Mouse (Mus musculus): ENCODE measurements around the gene Dazap1. TPM values are rescaled to one million over a fixed set of nuclear protein-coding genes. Genes with fewer than 3 reads are reported as not detected.

Gene Dazap1
- polyA plus RNA-seq, 1 experiment from 2014 or later: 34.7 TPM

DNA sequence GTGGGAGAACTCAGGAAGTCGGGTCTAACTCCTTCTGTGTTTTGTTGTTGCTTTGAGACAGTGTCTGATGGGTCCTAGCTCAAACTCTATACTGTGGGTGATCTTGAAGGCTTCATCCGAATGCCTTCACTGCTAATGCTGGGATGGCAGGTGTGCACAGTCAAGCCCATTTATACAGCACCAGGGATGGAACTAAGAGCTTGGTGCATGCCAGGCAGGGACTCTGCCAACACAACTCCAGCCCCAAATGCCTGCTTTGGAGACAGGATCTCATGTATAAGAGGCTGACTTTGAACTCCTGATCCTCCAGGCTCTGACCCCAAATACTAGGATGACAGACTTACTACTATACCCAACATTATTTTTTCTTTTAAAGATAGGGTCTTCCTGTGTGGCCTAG is 11.2 kb upstream of the Dazap1 start:
- Histone ChIP-seq H3K9ac (peak overlapping the region; percentile 90), H3K4me3 (replicated peaks) (peak overlapping the region; percentile 82), H3K27ac (peak overlapping the region; percentile 90), H3K4me1 (replicated peaks) (peaks cover 64% of the 10 kb centered on the region), H3K27me3 (no peaks in the 10 kb centered on the region), H3K36me3 (peaks cover 33% of the 10 kb centered on the region), H3K4me2 (peak overlapping the region; percentile 90), H3K9me3 (replicated peaks) (no peaks in the 10 kb centered on the region)
- ATAC-seq (ENCODE audit: low read depth) (no peak), DNase-seq (no peak)
- WGBS (ENCODE audit: insufficient replicate concordance): 34% methylated on average over 2 of the region's 2 CpGs

- H3K36me3 ChIP-seq: peaks cover 38% of the 10 kb centered on the region
Measured at GRCm38 (mm10) chr10:80250573-80250972, 10.7 kb upstream of the Dazap1 start.

GRCm38 (mm10) chr10:80252011-80252410 is 9.3 kb upstream of the Dazap1 start:
- Histone ChIP-seq H3K27ac (no peak overlapping the region), H3K9me3 (replicated peaks) (no peaks in the 10 kb centered on the region), H3K27me3 (no peaks in the 10 kb centered on the region), H3K9ac (no peak overlapping the region), H3K4me2 (no peak overlapping the region), H3K4me1 (replicated peaks) (peaks cover 52% of the 10 kb centered on the region), H3K36me3 (peaks cover 53% of the 10 kb centered on the region), H3K4me3 (replicated peaks) (no peak overlapping the region)
- DNase-seq: no peak
- ATAC-seq (ENCODE audit: low read depth): no peak

More at GRCm38 (mm10) chr10:80250573-80250972, 10.7 kb upstream of the Dazap1 start:
- Histone ChIP-seq H3K27me3 (no peaks in the 10 kb centered on the region), H3K4me2 (peak overlapping the region; percentile 90), H3K9me3 (replicated peaks) (no peaks in the 10 kb centered on the region), H3K4me3 (replicated peaks) (peak overlapping the region; percentile 82), H3K9ac (peak overlapping the region; percentile 90), H3K4me1 (replicated peaks) (peaks cover 59% of the 10 kb centered on the region), H3K27ac (no peak overlapping the region)
- ATAC-seq (ENCODE audit: low read depth) (no peak), DNase-seq (no peak)
- 70% methylated on average over 4 of the region's 4 CpGs for WGBS (ENCODE audit: insufficient replicate concordance)

GRCm38 (mm10) chr10:80252493-80253274 is 8.6 kb upstream of the Dazap1 start:
- ATAC-seq (ENCODE audit: low read depth) (no peak), DNase-seq (no peak)
- Histone ChIP-seq H3K27me3 (no peaks in the 10 kb centered on the region), H3K4me2 (no peak overlapping the region), H3K9me3 (replicated peaks) (no peaks in the 10 kb centered on the region), H3K4me1 (replicated peaks) (peaks cover 51% of the 10 kb centered on the region), H3K27ac (no peak overlapping the region), H3K4me3 (replicated peaks) (no peak overlapping the region), H3K36me3 (peaks cover 58% of the 10 kb centered on the region), H3K9ac (no peak overlapping the region)
- WGBS (ENCODE audit: insufficient replicate concordance): 83% methylated on average over 11 of the region's 11 CpGs

DNA sequence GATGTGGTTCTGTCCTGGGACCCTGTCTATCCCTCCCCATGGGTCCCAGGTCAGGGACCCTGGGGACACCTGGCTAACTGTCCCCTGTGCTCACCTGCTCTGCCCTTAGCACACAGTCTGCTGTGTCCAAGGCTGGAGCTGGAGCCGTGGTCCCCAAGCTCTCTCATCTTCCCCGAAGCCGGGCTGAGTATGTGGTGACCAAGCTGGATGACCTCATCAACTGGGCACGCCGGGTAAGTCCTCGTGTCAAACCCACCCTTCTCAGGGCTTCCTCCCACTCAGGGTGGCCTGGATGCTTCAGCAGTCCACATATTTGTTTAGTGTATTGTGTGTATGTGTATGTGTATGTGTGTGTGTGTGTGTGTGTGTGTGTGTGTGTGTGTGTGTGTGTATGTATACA is 7.7 kb upstream of the Dazap1 start:
- Histone ChIP-seq H3K36me3 (peaks cover 66% of the 10 kb centered on the region), H3K9ac (no peak overlapping the region), H3K27me3 (no peaks in the 10 kb centered on the region), H3K4me1 (replicated peaks) (peaks cover 51% of the 10 kb centered on the region), H3K4me3 (replicated peaks) (no peak overlapping the region), H3K27ac (no peak overlapping the region), H3K4me2 (no peak overlapping the region), H3K9me3 (replicated peaks) (no peaks in the 10 kb centered on the region)
- WGBS (ENCODE audit: insufficient replicate concordance): 90% methylated on average over 6 of the region's 6 CpGs
- DNase-seq: no peak
- ATAC-seq (ENCODE audit: low read depth): no peak

DNA sequence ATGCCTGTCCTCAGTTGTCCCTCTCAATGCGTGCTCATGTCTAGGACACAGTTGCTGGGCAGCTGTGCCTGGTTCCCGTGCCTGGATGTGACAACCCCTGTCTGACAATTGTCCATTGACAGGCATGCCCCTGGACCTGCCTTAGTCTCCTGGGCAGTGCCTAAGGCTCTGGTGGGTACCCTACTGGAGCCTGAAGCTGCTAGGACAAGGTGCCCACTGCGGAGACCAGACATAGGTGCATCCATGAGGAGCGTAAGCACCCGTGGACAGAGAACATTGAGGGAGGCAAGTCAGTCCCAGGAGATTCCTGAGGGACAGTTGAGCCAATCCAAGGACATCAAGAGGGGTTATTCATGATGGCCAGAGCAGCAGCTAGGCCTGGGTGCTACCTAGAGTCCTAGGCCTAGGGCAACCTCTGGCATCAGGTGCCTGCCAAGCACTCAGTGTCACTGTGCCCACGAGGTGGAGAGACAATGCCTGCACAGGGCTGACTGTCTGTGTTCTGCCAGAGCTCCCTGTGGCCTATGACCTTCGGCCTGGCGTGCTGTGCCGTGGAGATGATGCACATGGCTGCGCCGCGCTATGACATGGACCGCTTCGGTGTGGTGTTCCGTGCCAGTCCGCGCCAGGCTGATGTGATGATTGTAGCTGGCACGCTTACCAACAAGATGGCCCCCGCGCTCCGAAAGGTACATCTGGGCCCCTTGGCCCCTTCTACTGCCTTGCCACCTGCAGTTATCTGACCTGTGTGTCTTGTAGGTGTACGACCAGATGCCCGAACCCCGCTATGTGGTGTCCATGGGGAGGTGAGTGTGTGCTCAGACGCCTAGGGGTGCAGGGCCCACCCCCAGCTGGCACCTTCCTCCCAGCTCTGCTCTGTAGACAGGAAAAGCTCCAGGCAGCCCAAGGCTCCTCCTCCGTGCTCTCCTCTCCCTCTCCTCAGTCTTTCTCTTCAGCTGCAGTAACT is 6.7 kb upstream of the Dazap1 start:
- no peak for ATAC-seq (ENCODE audit: low read depth)

DNA sequence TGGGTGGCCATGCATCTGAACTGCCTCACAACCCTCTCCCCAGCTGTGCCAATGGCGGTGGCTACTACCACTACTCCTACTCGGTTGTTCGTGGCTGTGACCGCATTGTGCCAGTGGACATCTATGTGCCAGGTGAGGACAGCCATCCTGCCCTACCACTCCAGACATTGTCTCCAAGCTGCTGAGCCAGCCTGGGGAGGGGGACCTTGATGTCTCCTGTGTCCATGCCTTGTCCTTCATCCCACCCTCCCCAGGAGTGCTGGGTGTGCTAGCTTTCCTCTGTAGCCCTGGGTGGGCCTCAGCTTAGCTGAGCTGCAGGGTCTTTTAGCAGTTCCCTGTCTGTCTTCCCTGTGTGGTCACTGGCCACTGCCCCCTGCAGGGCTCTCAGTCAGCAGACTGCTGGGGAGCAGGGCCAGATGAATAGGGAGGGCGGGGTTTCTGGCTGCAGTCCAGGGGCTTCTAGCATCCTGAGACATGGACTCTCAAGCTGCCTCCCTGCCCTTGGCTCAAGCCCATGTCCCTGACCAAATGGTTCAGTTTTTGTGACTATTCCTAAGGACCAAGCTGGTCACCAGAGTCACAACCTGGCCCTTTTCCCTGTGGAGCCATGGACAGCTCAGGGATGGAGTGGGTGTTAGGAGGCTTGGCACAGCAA is 5.3 kb upstream of the Dazap1 start:
- no peak overlapping the region for H3K4me3 ChIP-seq (replicated peaks)
- 89% methylated on average over 5 of the region's 5 CpGs for WGBS (ENCODE audit: insufficient replicate concordance)
- DNase-seq (no peak), ATAC-seq (ENCODE audit: low read depth) (no peak)
- peaks cover 59% of the 10 kb centered on the region for H3K4me1 ChIP-seq (replicated peaks)
- no peaks in the 10 kb centered on the region for H3K9me3 ChIP-seq (replicated peaks)
- no peak overlapping the region for H3K27ac ChIP-seq
- H3K36me3 ChIP-seq: peaks cover 76% of the 10 kb centered on the region
- no peak overlapping the region for H3K4me2 ChIP-seq
- H3K27me3 ChIP-seq: no peaks in the 10 kb centered on the region
- H3K9ac ChIP-seq: no peak overlapping the region

More for the DNA sequence above, 6.7 kb upstream of the Dazap1 start:
- no peak overlapping the region for H3K27ac ChIP-seq
- WGBS (ENCODE audit: insufficient replicate concordance): 87% methylated on average over 26 of the region's 26 CpGs
- peaks cover 76% of the 10 kb centered on the region for H3K36me3 ChIP-seq
- no peaks in the 10 kb centered on the region for H3K9me3 ChIP-seq (replicated peaks)
- no peak overlapping the region for H3K4me3 ChIP-seq (replicated peaks)
- no peaks in the 10 kb centered on the region for H3K27me3 ChIP-seq
- H3K4me1 ChIP-seq (replicated peaks): peaks cover 60% of the 10 kb centered on the region
- H3K4me2 ChIP-seq: no peak overlapping the region
- no peak for DNase-seq
- no peak overlapping the region for H3K9ac ChIP-seq

- Histone ChIP-seq H3K36me3 (peaks cover 64% of the 10 kb centered on the region), H3K4me1 (replicated peaks) (peaks cover 66% of the 10 kb centered on the region), H3K27ac (no peak overlapping the region), H3K4me2 (no peak overlapping the region), H3K9ac (no peak overlapping the region), H3K27me3 (no peaks in the 10 kb centered on the region), H3K4me3 (replicated peaks) (no peak overlapping the region), H3K9me3 (replicated peaks) (no peaks in the 10 kb centered on the region)
- no peak for ATAC-seq (ENCODE audit: low read depth)
- 78% methylated on average over 2 of the region's 2 CpGs for WGBS (ENCODE audit: insufficient replicate concordance)
- DNase-seq: no peak
Measured at GRCm38 (mm10) chr10:80257936-80258335, 3.4 kb upstream of the Dazap1 start.

- peak overlapping the region; percentile 81 for H3K4me2 ChIP-seq
- ATAC-seq (ENCODE audit: low read depth): no peak
- peak overlapping the region; percentile 60; the same call in 1 of the 2 replicates for H3K4me3 ChIP-seq (replicated peaks)
- 79% methylated on average over 14 of the region's 14 CpGs for WGBS (ENCODE audit: insufficient replicate concordance)
- H3K27ac ChIP-seq: peak overlapping the region; percentile 36
- H3K9ac ChIP-seq: peak overlapping the region; percentile 75; the same call in 1 of the 2 replicates
- no peaks in the 10 kb centered on the region for H3K27me3 ChIP-seq
- no peak for DNase-seq
- H3K9me3 ChIP-seq (replicated peaks): no peaks in the 10 kb centered on the region
- peaks cover 68% of the 10 kb centered on the region for H3K4me1 ChIP-seq (replicated peaks)
- H3K36me3 ChIP-seq: peaks cover 55% of the 10 kb centered on the region
Measured at GRCm38 (mm10) chr10:80258752-80259462, 2.4 kb upstream of the Dazap1 start.

- H3K4me1 ChIP-seq (replicated peaks): peaks cover 70% of the 10 kb centered on the region
- WGBS (ENCODE audit: insufficient replicate concordance): 82% methylated on average over 6 of the region's 6 CpGs
Measured at GRCm38 (mm10) chr10:80259463-80259805, 1.9 kb upstream of the Dazap1 start.

More at GRCm38 (mm10) chr10:80259463-80259805, 1.9 kb upstream of the Dazap1 start:
- peak overlapping the region; percentile 81 for H3K4me2 ChIP-seq
- no peaks in the 10 kb centered on the region for H3K9me3 ChIP-seq (replicated peaks)
- H3K9ac ChIP-seq: peak overlapping the region; percentile 75
- H3K36me3 ChIP-seq: peaks cover 49% of the 10 kb centered on the region
- H3K4me3 ChIP-seq (replicated peaks): peak overlapping the region; percentile 60
- H3K27ac ChIP-seq: peak overlapping the region; percentile 15; the same call in 1 of the 2 replicates
- DNase-seq (no peak), ATAC-seq (ENCODE audit: low read depth) (no peak)
- no peaks in the 10 kb centered on the region for H3K27me3 ChIP-seq

All from liver, embryonic 13.5 days (tissue).